Mouse (Mus musculus): Measurements from ENCODE around the gene Runx2. TPM values are rescaled to one million over a fixed set of nuclear protein-coding genes. Genes with fewer than 3 reads are reported as not detected.

Gene Runx2
- polyA plus RNA-seq, 1 experiment from 2014 or later, result 1.2 TPM

GRCm38 (mm10) chr17:44649056-44649455 is 165.5 kb downstream of the Runx2 start:
- no peaks in the 10 kb centered on the region for H3K36me3 ChIP-seq (ENCODE audit: control insufficient read depth, insufficient read depth, low read length)
- 22% methylated on average over 8 of the region's 8 CpGs for whole genome bisulfite sequencing

GRCm38 (mm10) chr17:44647916-44648315 is 166.7 kb downstream of the Runx2 start:
- no peak overlapping the region for H3K9ac ChIP-seq (ENCODE audit: low read length)
- ATAC-seq (ENCODE audit: low read depth), result no peak
- H3K9me3 ChIP-seq (ENCODE audit: control insufficient read depth, low read length), result no peaks in the 10 kb centered on the region
- H3K4me1 ChIP-seq (replicated peaks; ENCODE audit: control insufficient read depth, insufficient read depth, low read length), result no peaks in the 10 kb centered on the region
- no peaks in the 10 kb centered on the region for H3K27me3 ChIP-seq (ENCODE audit: control insufficient read depth, insufficient read depth, low read depth, low read length)
- H3K27ac ChIP-seq (ENCODE audit: low read length), result no peak overlapping the region
- 83% methylated on average over 6 of the region's 6 CpGs for WGBS
- H3K4me3 ChIP-seq (ENCODE audit: low read length), result no peak overlapping the region
- no peaks in the 10 kb centered on the region for H3K36me3 ChIP-seq (ENCODE audit: control insufficient read depth, insufficient read depth, low read length)
- no peak overlapping the region for H3K4me2 ChIP-seq (ENCODE audit: low read depth, low read length)

More at GRCm38 (mm10) chr17:44649056-44649455, 165.5 kb downstream of the Runx2 start:
- H3K27me3 ChIP-seq (ENCODE audit: control insufficient read depth, insufficient read depth, low read depth, low read length), result no peaks in the 10 kb centered on the region
- H3K27ac ChIP-seq (ENCODE audit: low read length), result no peak overlapping the region
- H3K9me3 ChIP-seq (ENCODE audit: control insufficient read depth, low read length), result no peaks in the 10 kb centered on the region
- no peak overlapping the region for H3K9ac ChIP-seq (ENCODE audit: low read length)
- peak; percentile 10; the same call in 1 of the 2 replicates for ATAC-seq (ENCODE audit: low read depth)
- no peaks in the 10 kb centered on the region for H3K4me1 ChIP-seq (replicated peaks; ENCODE audit: control insufficient read depth, insufficient read depth, low read length)
- H3K4me3 ChIP-seq (ENCODE audit: low read length), result no peak overlapping the region
- no peak overlapping the region for H3K4me2 ChIP-seq (ENCODE audit: low read depth, low read length)

- Histone ChIP-seq H3K36me3 (ENCODE audit: control insufficient read depth, insufficient read depth, low read length) (no peaks in the 10 kb centered on the region), H3K27ac (ENCODE audit: low read length) (no peak overlapping the region), H3K27me3 (ENCODE audit: control insufficient read depth, insufficient read depth, low read depth, low read length) (no peaks in the 10 kb centered on the region), H3K9me3 (ENCODE audit: control insufficient read depth, low read length) (no peaks in the 10 kb centered on the region), H3K9ac (ENCODE audit: low read length) (no peak overlapping the region), H3K4me3 (ENCODE audit: low read length) (no peak overlapping the region), H3K4me2 (ENCODE audit: low read depth, low read length) (no peak overlapping the region), H3K4me1 (replicated peaks; ENCODE audit: control insufficient read depth, insufficient read depth, low read length) (no peaks in the 10 kb centered on the region)
- WGBS, result 83% methylated on average over 8 of the region's 8 CpGs
- no peak for ATAC-seq (ENCODE audit: low read depth)
Observed at GRCm38 (mm10) chr17:44645146-44645545, 169.5 kb downstream of the Runx2 start.

- peak; percentile 78 for ATAC-seq (ENCODE audit: low read depth)
- H3K4me1 ChIP-seq (replicated peaks; ENCODE audit: control insufficient read depth, insufficient read depth, low read length), result no peaks in the 10 kb centered on the region
Observed at GRCm38 (mm10) chr17:44643260-44643659, 171.3 kb downstream of the Runx2 start.

GRCm38 (mm10) chr17:44642126-44642525 is 172.5 kb downstream of the Runx2 start:
- WGBS, result 58% methylated on average over 4 of the region's 4 CpGs
- H3K9ac ChIP-seq (ENCODE audit: low read length), result no peak overlapping the region

More at GRCm38 (mm10) chr17:44643260-44643659, 171.3 kb downstream of the Runx2 start:
- no peaks in the 10 kb centered on the region for H3K9me3 ChIP-seq (ENCODE audit: control insufficient read depth, low read length)
- WGBS, result 86% methylated on average over 6 of the region's 6 CpGs
- H3K27ac ChIP-seq (ENCODE audit: low read length), result no peak overlapping the region
- no peaks in the 10 kb centered on the region for H3K36me3 ChIP-seq (ENCODE audit: control insufficient read depth, insufficient read depth, low read length)
- no peak overlapping the region for H3K4me3 ChIP-seq (ENCODE audit: low read length)
- no peaks in the 10 kb centered on the region for H3K27me3 ChIP-seq (ENCODE audit: control insufficient read depth, insufficient read depth, low read depth, low read length)
- H3K9ac ChIP-seq (ENCODE audit: low read length), result no peak overlapping the region
- H3K4me2 ChIP-seq (ENCODE audit: low read depth, low read length), result no peak overlapping the region

GRCm38 (mm10) chr17:44640910-44641309 is 173.7 kb downstream of the Runx2 start:
- no peaks in the 10 kb centered on the region for H3K9me3 ChIP-seq (ENCODE audit: control insufficient read depth, low read length)
- H3K36me3 ChIP-seq (ENCODE audit: control insufficient read depth, insufficient read depth, low read length), result no peaks in the 10 kb centered on the region
- no peak overlapping the region for H3K27ac ChIP-seq (ENCODE audit: low read length)
- H3K4me3 ChIP-seq (ENCODE audit: low read length), result no peak overlapping the region
- 76% methylated on average over 3 of the region's 3 CpGs for WGBS
- no peaks in the 10 kb centered on the region for H3K27me3 ChIP-seq (ENCODE audit: control insufficient read depth, insufficient read depth, low read depth, low read length)
- H3K9ac ChIP-seq (ENCODE audit: low read length), result no peak overlapping the region
- no peak for ATAC-seq (ENCODE audit: low read depth)
- H3K4me1 ChIP-seq (replicated peaks; ENCODE audit: control insufficient read depth, insufficient read depth, low read length), result no peaks in the 10 kb centered on the region
- no peak overlapping the region for H3K4me2 ChIP-seq (ENCODE audit: low read depth, low read length)

More at GRCm38 (mm10) chr17:44642126-44642525, 172.5 kb downstream of the Runx2 start:
- no peaks in the 10 kb centered on the region for H3K4me1 ChIP-seq (replicated peaks; ENCODE audit: control insufficient read depth, insufficient read depth, low read length)
- H3K4me3 ChIP-seq (ENCODE audit: low read length), result no peak overlapping the region
- H3K27ac ChIP-seq (ENCODE audit: low read length), result no peak overlapping the region
- H3K4me2 ChIP-seq (ENCODE audit: low read depth, low read length), result no peak overlapping the region
- no peaks in the 10 kb centered on the region for H3K9me3 ChIP-seq (ENCODE audit: control insufficient read depth, low read length)
- no peaks in the 10 kb centered on the region for H3K36me3 ChIP-seq (ENCODE audit: control insufficient read depth, insufficient read depth, low read length)
- ATAC-seq (ENCODE audit: low read depth), result no peak
- H3K27me3 ChIP-seq (ENCODE audit: control insufficient read depth, insufficient read depth, low read depth, low read length), result no peaks in the 10 kb centered on the region

- H3K27me3 ChIP-seq (ENCODE audit: control insufficient read depth, insufficient read depth, low read depth, low read length), result no peaks in the 10 kb centered on the region
- no peak overlapping the region for H3K4me2 ChIP-seq (ENCODE audit: low read depth, low read length)
- no peak overlapping the region for H3K4me3 ChIP-seq (ENCODE audit: low read length)
- no peak overlapping the region for H3K9ac ChIP-seq (ENCODE audit: low read length)
- no peaks in the 10 kb centered on the region for H3K4me1 ChIP-seq (replicated peaks; ENCODE audit: control insufficient read depth, insufficient read depth, low read length)
- no peaks in the 10 kb centered on the region for H3K9me3 ChIP-seq (ENCODE audit: control insufficient read depth, low read length)
- ATAC-seq (ENCODE audit: low read depth), result no peak
- no peaks in the 10 kb centered on the region for H3K36me3 ChIP-seq (ENCODE audit: control insufficient read depth, insufficient read depth, low read length)
- H3K27ac ChIP-seq (ENCODE audit: low read length), result no peak overlapping the region
- 85% methylated on average over 14 of the region's 14 CpGs for WGBS
Observed at GRCm38 (mm10) chr17:44639446-44639845, 175.2 kb downstream of the Runx2 start.

GRCm38 (mm10) chr17:44637181-44637880 is 177.3 kb downstream of the Runx2 start:
- WGBS, result 61% methylated on average over 10 of the region's 10 CpGs
- Histone ChIP-seq H3K4me1 (replicated peaks; ENCODE audit: control insufficient read depth, insufficient read depth, low read length) (no peaks in the 10 kb centered on the region), H3K9ac (ENCODE audit: low read length) (no peak overlapping the region), H3K36me3 (ENCODE audit: control insufficient read depth, insufficient read depth, low read length) (no peaks in the 10 kb centered on the region), H3K27ac (ENCODE audit: low read length) (no peak overlapping the region), H3K4me3 (ENCODE audit: low read length) (no peak overlapping the region), H3K9me3 (ENCODE audit: control insufficient read depth, low read length) (no peaks in the 10 kb centered on the region), H3K4me2 (ENCODE audit: low read depth, low read length) (no peak overlapping the region), H3K27me3 (ENCODE audit: control insufficient read depth, insufficient read depth, low read depth, low read length) (no peaks in the 10 kb centered on the region)
- ATAC-seq (ENCODE audit: low read depth), result no peak

GRCm38 (mm10) chr17:44634486-44634885 is 180.1 kb downstream of the Runx2 start:
- no peak overlapping the region for H3K27ac ChIP-seq (ENCODE audit: low read length)
- no peaks in the 10 kb centered on the region for H3K9me3 ChIP-seq (ENCODE audit: control insufficient read depth, low read length)
- ATAC-seq (ENCODE audit: low read depth), result no peak
- no peak overlapping the region for H3K9ac ChIP-seq (ENCODE audit: low read length)
- no peaks in the 10 kb centered on the region for H3K27me3 ChIP-seq (ENCODE audit: control insufficient read depth, insufficient read depth, low read depth, low read length)
- no peak overlapping the region for H3K4me3 ChIP-seq (ENCODE audit: low read length)
- no peaks in the 10 kb centered on the region for H3K36me3 ChIP-seq (ENCODE audit: control insufficient read depth, insufficient read depth, low read length)
- no peak overlapping the region for H3K4me2 ChIP-seq (ENCODE audit: low read depth, low read length)
- 56% methylated on average over 5 of the region's 5 CpGs for WGBS
- peaks cover 2% of the 10 kb centered on the region; the same call in 1 of the 2 replicates for H3K4me1 ChIP-seq (replicated peaks; ENCODE audit: control insufficient read depth, insufficient read depth, low read length)
